Mouse (Mus musculus) thymus, adult 2 months (tissue): ENCODE results near the gene 2300002M23Rik.

ENCODE experiments used
- CTCF ChIP-seq: fragments of 200-500 bp; IDR thresholded peaks from 2 replicates; pipeline ENCODE4 v1.5.1; 2012; ENCODE audit warnings: mild to moderate bottlenecking, control low read depth, low read length, moderate library complexity, borderline replicate concordance; ENCODE audit not compliant: control insufficient read depth, poor library complexity, insufficient read depth; ENCODE audit errors: extremely low read depth
- POLR2A ChIP-seq: fragments of 200-500 bp; IDR thresholded peaks from 2 replicates; pipeline ENCODE4 v1.6.1; 2012; ENCODE audit warnings: mild to moderate bottlenecking, low read length, control low read depth, moderate library complexity; ENCODE audit not compliant: control insufficient read depth, poor library complexity, insufficient read depth; ENCODE audit errors: extremely low read depth

DNA sequence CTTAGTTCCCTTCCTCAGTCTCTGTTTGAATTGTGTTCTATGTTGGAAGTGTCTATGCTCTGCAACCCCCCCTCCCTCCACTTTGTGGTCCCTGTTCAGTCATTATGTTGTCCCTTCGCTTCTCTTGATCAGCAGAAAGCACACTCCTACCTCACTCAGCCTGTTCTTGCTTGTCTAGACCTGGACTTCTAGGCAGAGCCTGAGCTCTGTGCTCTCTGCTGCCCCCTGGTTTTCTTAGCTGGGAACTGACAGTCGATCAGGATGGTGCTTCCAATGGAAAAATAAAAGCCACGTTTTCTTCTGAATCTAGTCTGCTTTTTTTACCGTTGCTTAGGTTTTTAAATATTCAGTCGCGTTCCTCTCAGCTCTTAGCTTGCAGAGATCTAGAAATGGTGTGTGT lies 32.9 kb upstream of the 2300002M23Rik start:
- TF ChIP-seq POLR2A (no peak), CTCF (peak; percentile 19; the same call in 1 of the 2 replicates)
